Mouse (Mus musculus): ENCODE measurements around the gene Zfp575.

DNA sequence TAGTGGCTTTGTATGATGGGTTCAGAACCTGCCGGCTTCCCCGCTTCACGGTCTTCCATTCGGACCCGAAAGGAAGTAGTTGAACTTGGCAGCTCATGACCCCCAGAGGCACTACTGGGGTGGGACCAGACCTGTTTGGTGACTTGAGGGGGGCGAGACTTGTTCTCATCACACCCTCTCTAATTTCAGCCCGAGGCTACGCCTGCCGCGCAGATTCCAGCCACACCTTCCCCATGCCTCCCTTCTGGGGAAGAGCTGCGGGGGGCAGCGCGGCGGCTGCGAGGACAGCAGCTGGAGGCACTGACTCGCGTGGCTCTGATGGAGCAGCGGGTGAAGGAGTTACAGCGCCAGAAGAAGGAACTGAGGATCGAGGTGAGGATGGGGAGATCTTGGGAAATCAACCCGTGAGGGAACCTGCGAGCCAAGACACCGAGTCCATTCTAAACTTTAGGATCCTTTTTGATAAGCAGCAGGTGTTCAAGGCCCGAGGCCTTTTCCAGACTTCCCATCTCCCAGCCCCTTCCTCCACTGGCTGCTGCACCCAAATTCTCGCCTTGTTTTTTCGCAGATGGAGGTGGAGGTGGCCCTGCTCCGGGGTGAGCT is 25.0 kb upstream of the Zfp575 start:
- no peak for TF ChIP-seq POLR2A (IDR thresholded peaks at IDR 0.05; ENCODE audit: low read depth, low read length)
- TF ChIP-seq CTCF (IDR thresholded peaks at IDR 0.05; ENCODE audit: borderline replicate concordance, insufficient read depth, low read length) = no peak
